Mouse (Mus musculus): ENCODE data around the gene Fndc3b.

DNA sequence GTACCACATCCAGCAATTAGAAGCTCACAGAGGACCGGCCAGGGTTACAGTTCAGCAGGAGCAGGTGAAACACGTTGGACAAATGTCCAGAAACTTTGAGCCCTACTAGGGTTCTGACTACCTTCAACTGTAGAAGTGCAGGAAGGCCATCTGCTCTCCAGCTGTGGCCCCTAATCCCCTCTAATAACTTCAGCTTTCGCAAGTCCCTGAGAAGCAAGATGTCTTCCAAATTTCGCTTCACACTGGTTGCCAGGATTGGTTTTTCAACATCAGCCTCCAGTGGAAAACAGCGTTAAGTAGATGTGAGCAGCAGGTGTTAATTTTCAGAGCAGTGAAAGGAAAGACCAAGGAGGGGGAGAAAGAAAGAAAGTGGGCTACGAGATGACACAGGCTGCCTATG, 190.7 kb downstream of the Fndc3b start:
- TF ChIP-seq GATA1 (IDR thresholded peaks at IDR 0.05; ENCODE audit: borderline replicate concordance, low read length) = no peak
- no peak for TF ChIP-seq FLI1 (IDR thresholded peaks at IDR 0.05; ENCODE audit: low read length)
